Mouse (Mus musculus) lung, postnatal 36 days (tissue): ENCODE data around the gene Tmem59.

ENCODE experiments used
- DNase-seq: peaks from one replicate; pipeline ENCODE4 v3.0.0; 2022; ENCODE audit warnings: mixed read lengths

Gene Tmem59

DNA sequence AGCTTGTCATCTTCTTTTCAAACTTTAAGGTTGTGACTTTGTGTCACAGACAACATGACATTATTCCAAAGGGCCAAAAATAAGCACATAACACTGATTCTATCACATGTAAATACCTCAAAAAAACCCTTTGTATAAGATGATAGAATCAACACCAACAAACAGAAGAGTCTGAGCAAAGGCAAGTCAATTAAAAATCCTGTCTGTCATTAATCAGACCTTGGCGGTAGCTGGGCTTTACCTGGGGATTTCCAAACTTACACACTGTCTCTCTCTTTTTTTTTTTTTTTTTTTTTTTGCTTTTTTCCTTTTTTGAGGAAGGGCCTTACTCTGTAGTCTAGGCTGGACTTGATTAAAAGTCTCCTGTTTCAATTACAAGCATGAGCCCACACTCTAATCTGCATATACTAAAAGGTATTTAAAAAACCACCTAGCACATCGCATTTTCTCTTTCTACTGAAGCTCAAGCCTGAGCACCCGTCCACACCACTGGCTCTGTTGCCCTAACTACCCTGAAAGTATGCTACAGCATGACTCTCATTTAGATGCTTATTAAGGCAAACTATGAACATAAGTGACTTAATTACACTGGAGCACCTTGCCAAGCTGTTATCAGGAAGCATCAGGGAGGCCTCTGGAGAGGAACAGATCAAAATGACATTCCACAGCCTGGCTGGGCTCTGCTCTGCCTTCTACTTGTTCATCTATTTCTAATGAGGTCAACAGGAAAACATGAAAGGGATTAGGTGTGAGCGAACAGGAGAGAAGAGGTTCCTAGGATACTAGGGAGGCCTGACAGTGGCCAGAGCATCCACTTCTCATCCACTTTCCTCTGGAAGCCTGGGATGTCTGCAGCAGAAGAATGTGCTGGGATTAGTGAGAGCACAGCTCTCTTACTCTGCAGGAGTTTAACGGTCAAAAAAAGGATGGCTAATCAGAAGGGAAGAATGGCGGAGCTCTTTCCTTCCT lies 65.5 kb downstream of the Tmem59 start:
- no peak for DNase-seq

- peak; percentile 39 for DNase-seq
Measured at GRCm38 (mm10) chr4:107245368-107245767, 67.2 kb downstream of the Tmem59 start.

DNA sequence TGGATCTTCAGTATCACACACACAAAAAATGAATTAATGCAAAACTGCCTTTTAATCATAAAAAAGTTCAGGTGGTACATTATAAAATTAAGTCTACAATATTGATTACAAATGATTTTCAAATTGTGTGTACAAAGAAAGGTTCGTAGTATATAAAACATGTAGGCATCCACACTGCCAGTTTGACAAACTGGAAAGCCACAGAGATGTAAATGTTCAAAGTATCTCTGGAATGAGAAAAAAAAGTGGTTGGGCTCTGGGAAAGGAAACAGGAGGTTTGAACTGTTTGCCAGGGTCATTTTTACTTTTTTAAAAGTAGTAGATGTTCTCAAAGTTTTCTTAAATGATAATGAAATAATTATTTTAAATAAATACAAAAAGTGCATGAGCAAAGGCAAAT lies 67.8 kb downstream of the Tmem59 start:
- no peak for DNase-seq

DNA sequence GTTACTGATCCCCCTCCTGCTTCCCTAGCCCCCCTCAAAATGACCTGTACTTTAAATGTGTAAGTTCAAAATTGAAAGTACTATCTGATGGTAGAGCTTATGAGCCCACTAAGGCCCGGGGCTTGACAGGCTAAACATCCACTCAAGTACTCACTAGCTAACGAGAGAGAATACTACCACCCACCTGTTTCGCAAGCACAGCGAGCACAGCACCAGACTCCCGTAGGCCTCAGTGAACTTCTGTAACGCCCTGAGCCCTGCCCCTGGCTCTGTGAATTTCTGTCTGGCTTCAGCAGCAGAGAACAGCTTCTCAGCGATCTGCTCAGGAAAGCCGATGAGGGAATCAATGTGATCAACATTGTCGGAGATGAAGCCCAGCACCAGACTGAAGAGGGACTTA lies 68.9 kb downstream of the Tmem59 start:
- peak; percentile 31 for DNase-seq

DNA sequence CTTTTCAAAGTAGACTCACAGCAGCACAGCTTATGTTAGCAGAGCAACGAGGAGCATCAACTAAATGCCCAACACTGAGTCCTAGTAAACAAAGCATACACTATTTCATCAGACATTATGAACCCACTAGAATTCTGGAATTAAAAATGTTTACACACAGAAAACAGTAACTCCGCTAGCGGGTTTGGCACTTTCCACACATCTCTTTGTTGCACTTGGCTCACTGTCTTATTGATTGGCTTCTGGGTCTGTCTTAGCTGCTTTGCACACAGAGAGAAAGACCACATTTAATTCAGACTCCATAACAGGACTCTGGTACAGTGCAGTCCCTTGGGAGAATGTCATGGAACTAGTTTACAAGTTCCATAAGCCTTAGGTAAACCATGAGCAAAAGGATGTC lies 69.9 kb downstream of the Tmem59 start:
- no peak for DNase-seq

GRCm38 (mm10) chr4:107249471-107249870 lies 71.3 kb downstream of the Tmem59 start:
- DNase-seq = peak; percentile 65

- DNase-seq = peak; percentile 85
Measured at GRCm38 (mm10) chr4:107250494-107250893, 72.3 kb downstream of the Tmem59 start.
